Mouse (Mus musculus): ENCODE results near the gene Rgs3. TPM values are rescaled to one million over a fixed set of nuclear protein-coding genes. Genes with fewer than 3 reads are reported as not detected.

Rgs3 gene
- total RNA-seq, 1 experiment from 2014 or later, result 6.2 TPM

GRCm38 (mm10) chr4:62624679-62625450 lies 65.2 kb downstream of the Rgs3 start:
- no peak for ATAC-seq (replicated peaks; ENCODE audit: low read depth, poor library complexity, severe bottlenecking)

GRCm38 (mm10) chr4:62625451-62626061 lies 65.9 kb downstream of the Rgs3 start:
- no peak for ATAC-seq (replicated peaks; ENCODE audit: low read depth, poor library complexity, severe bottlenecking)

GRCm38 (mm10) chr4:62626228-62627026 lies 66.8 kb downstream of the Rgs3 start:
- ATAC-seq (replicated peaks; ENCODE audit: low read depth, poor library complexity, severe bottlenecking), result no peak

GRCm38 (mm10) chr4:62627331-62627730 lies 67.7 kb downstream of the Rgs3 start:
- ATAC-seq (replicated peaks; ENCODE audit: low read depth, poor library complexity, severe bottlenecking), result no peak

GRCm38 (mm10) chr4:62628547-62628946 lies 68.9 kb downstream of the Rgs3 start:
- ATAC-seq (replicated peaks; ENCODE audit: low read depth, poor library complexity, severe bottlenecking), result no peak

- peak; percentile 66 for ATAC-seq (replicated peaks; ENCODE audit: low read depth, poor library complexity, severe bottlenecking)
Observed at GRCm38 (mm10) chr4:62629461-62629860, 69.8 kb downstream of the Rgs3 start.

GRCm38 (mm10) chr4:62629905-62630304 lies 70.3 kb downstream of the Rgs3 start:
- peak; percentile 64 for ATAC-seq (replicated peaks; ENCODE audit: low read depth, poor library complexity, severe bottlenecking)

- ATAC-seq (replicated peaks; ENCODE audit: low read depth, poor library complexity, severe bottlenecking), result no peak
Observed at GRCm38 (mm10) chr4:62633243-62633642, 73.6 kb downstream of the Rgs3 start.

- peak; percentile 43 for ATAC-seq (replicated peaks; ENCODE audit: low read depth, poor library complexity, severe bottlenecking)
Observed at GRCm38 (mm10) chr4:62634054-62634591, 74.5 kb downstream of the Rgs3 start.

GRCm38 (mm10) chr4:62634840-62635239 lies 75.2 kb downstream of the Rgs3 start:
- no peak for ATAC-seq (replicated peaks; ENCODE audit: low read depth, poor library complexity, severe bottlenecking)

GRCm38 (mm10) chr4:62636047-62636446 lies 76.4 kb downstream of the Rgs3 start:
- ATAC-seq (replicated peaks; ENCODE audit: low read depth, poor library complexity, severe bottlenecking), result no peak

GRCm38 (mm10) chr4:62637856-62638604 lies 78.4 kb downstream of the Rgs3 start:
- no peak for ATAC-seq (replicated peaks; ENCODE audit: low read depth, poor library complexity, severe bottlenecking)

GRCm38 (mm10) chr4:62640496-62641229 lies 81.0 kb downstream of the Rgs3 start:
- ATAC-seq (replicated peaks; ENCODE audit: low read depth, poor library complexity, severe bottlenecking), result peak; percentile 48

GRCm38 (mm10) chr4:62641230-62641589 lies 81.6 kb downstream of the Rgs3 start:
- ATAC-seq (replicated peaks; ENCODE audit: low read depth, poor library complexity, severe bottlenecking), result peak; percentile 59

- no peak for ATAC-seq (replicated peaks; ENCODE audit: low read depth, poor library complexity, severe bottlenecking)
Observed at GRCm38 (mm10) chr4:62641656-62642055, 82.0 kb downstream of the Rgs3 start.

- ATAC-seq (replicated peaks; ENCODE audit: low read depth, poor library complexity, severe bottlenecking), result no peak
Observed at GRCm38 (mm10) chr4:62643401-62643800, 83.8 kb downstream of the Rgs3 start.

GRCm38 (mm10) chr4:62644031-62644793 lies 84.6 kb downstream of the Rgs3 start:
- ATAC-seq (replicated peaks; ENCODE audit: low read depth, poor library complexity, severe bottlenecking), result no peak

GRCm38 (mm10) chr4:62646556-62647248 lies 87.1 kb downstream of the Rgs3 start:
- no peak for ATAC-seq (replicated peaks; ENCODE audit: low read depth, poor library complexity, severe bottlenecking)
